Mouse (Mus musculus) cortical plate, adult 2 months (tissue): ENCODE measurements around the gene Qsox1. TPM values are rescaled to one million over a fixed set of nuclear protein-coding genes. Genes with fewer than 3 reads are reported as not detected.

Experiments
- H3K27ac ChIP-seq: fragments of 200-500 bp; 2 replicates; pipeline ENCODE4 v1.5.1; 2012; ENCODE audit warnings: low read length, control low read depth, inconsistent platforms; ENCODE audit not compliant: insufficient read depth
- H3K4me1 ChIP-seq: fragments of 200-500 bp; 2 replicates; pipeline ENCODE4 v1.6.1; 2011; ENCODE audit warnings: low read length; ENCODE audit not compliant: control insufficient read depth, insufficient read depth
- H3K4me3 ChIP-seq: fragments of 200-500 bp; 2 replicates; pipeline ENCODE4 v1.5.1; 2011; ENCODE audit warnings: mild to moderate bottlenecking, low read length, control low read depth; ENCODE audit not compliant: insufficient read depth
- CTCF ChIP-seq: fragments of 200-500 bp; IDR thresholded peaks from 2 replicates; pipeline ENCODE4 v1.5.1; 2011; ENCODE audit warnings: mild to moderate bottlenecking, control low read depth, low read length; ENCODE audit not compliant: insufficient read depth; ENCODE audit errors: extremely low read depth
- POLR2A ChIP-seq: fragments of 200-500 bp; IDR thresholded peaks from 2 replicates; pipeline ENCODE4 v1.6.1; 2011; ENCODE audit warnings: mild to moderate bottlenecking, low read length, control low read depth; ENCODE audit not compliant: insufficient read depth; ENCODE audit errors: extremely low read depth
- polyA plus RNA-seq: library from polyadenylated mRNA; depleted of rRNA; stranded (reverse); fragments of >200 nt; gene quantifications from 2 replicates; pipeline ENCODE4 v1.2.3, GENCODE M21; 2012

Qsox1 gene
- polyA plus RNA-seq, 1 experiment, result 33.5 TPM

DNA sequence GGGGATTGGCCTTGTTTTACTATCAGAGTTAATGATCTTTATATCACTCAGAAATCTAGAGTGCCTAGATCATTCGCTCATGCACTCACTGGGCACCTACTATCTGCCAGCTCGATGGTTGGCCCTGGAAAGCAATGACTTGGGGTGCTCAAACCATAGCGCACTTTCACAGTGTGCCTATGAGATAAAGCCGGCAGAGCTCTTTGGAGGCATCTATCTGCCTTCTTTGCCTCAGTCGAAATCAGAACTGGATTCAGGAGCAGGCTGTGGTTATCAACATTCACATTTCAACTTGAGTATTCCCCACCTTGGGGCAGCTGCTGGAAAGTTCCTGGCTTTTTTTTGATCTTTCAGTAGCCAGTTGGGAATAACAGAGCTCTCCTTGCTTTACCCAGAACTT, 64.8 kb downstream of the Qsox1 start:
- H3K4me3 ChIP-seq, result no peak overlapping the region
- H3K27ac ChIP-seq, result no peak overlapping the region
- no peak for TF ChIP-seq CTCF
- no peak for TF ChIP-seq POLR2A
- no peaks in the 10 kb centered on the region for H3K4me1 ChIP-seq

DNA sequence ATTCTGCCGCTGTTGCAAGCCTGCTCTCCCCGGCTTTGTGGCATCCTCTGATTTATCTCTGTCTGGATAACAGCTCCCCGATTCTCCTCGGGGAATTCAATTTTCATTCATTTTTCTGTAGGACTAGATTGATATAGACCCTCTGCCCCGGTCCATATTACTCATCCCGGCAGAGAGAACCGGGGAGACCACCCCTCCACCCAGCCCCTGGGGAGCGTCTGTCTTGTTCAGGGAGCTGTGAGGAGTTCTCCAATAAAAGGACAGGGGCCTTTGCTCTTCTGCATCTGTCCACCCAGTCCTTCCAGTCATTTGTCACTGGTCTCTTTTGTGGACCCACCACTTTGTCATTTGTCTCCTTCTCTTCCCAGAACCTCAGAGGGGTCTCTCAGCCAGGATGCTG, 65.7 kb downstream of the Qsox1 start:
- Histone ChIP-seq H3K4me3 (no peak overlapping the region), H3K4me1 (no peaks in the 10 kb centered on the region), H3K27ac (no peak overlapping the region)
- TF ChIP-seq CTCF (no peak), POLR2A (no peak)

DNA sequence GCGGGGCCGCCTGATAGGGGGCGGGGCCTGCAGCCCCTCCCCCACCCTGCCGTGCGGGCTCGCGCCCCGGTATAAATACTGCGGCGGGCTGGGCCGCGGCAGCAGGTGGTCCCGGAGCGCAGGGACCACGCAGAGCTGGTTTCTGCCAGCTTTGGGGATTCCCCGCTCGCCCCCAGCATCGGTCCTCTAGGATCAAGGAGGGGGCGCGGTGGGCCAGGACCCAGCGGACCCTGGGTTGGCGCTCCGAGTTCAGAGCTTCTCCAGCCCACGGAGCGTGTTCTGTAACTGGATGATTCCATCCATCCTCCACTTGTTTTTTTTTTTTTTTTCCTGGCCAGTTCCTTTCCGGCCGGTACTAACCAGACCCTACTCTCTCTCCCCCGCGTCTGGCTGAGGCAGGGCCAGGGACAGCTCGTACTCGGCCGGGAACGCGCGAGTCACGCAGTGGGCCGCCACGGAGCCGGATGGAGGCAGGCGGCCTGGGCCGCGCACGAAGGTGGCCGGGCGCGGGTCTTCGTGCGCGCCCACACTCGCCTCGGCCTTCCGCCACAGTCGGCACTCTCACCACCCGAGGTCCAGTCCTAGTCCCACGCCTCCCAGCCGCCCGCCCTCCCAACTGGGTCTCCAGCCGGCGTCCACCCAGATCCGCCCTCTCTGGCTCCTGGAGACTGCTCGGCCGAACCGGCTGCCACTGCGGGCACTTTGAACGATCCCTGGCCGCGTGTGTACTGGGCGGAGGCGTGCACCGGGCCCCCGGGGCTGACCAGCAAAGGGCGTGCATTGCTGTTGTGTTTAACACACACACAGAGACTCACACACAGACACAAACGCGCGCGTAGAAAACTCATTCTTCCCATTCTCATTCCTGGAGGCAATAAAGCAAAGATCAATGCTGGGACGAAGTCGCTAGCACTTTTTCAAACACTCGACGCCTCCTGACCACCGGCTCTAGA, 70.0 kb downstream of the Qsox1 start:
- no peak overlapping the region for H3K4me3 ChIP-seq
- H3K4me1 ChIP-seq, result no peaks in the 10 kb centered on the region
- H3K27ac ChIP-seq, result no peak overlapping the region
- TF ChIP-seq CTCF, result no peak

DNA sequence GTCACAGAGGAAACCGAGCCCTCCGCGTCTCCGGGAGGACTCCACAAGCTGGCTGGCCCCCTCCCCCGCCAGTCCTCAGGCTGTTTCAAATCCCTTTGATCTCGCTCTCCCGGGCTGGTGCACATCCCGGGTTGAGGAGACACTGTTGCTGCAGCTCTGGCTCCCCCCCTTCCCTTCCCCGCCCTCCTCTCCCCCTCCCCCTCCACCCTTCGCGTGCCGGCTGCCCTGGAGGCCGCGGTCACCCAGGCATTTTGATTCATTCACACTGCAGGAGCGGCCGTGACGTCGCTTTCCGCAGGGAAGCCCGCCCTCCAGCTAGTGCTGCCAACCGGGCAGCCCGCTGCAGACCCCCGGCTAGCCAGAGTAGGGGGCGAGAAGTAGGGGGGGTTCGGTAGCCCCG, 70.7 kb downstream of the Qsox1 start:
- TF ChIP-seq CTCF (no peak), POLR2A (no peak)
- Histone ChIP-seq H3K4me1 (no peaks in the 10 kb centered on the region), H3K4me3 (no peak overlapping the region), H3K27ac (no peak overlapping the region)

DNA sequence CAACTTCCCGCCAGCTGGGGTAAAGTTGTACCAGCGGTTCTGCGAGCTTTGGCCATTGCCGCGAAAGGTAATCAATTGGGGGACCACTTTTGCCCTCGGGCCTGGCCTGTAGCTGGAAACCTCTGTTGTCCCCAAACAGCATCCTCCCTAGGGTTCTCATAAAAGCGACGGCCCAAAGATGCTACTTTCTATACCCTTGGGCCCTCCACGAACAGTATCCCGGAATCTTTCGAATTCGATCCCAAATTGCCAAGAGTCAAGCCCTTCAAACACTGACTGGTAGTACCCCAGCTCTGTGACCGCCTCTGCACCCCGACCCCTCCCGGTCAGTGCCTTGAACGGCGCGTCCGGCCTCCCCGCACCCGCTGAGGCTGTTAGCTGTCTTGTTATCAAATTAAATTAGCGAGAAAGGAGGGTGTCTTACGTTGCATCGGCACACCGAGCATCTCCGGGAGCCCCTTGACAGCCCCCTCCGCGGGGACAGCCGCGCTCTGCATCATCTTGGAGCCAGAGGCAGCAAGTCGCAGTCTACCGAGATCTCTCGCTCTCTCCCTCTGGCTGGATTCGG, 71.2 kb downstream of the Qsox1 start:
- TF ChIP-seq POLR2A (no peak), CTCF (no peak)
- no peak overlapping the region for H3K27ac ChIP-seq
- no peak overlapping the region for H3K4me3 ChIP-seq
- H3K4me1 ChIP-seq, result no peaks in the 10 kb centered on the region

DNA sequence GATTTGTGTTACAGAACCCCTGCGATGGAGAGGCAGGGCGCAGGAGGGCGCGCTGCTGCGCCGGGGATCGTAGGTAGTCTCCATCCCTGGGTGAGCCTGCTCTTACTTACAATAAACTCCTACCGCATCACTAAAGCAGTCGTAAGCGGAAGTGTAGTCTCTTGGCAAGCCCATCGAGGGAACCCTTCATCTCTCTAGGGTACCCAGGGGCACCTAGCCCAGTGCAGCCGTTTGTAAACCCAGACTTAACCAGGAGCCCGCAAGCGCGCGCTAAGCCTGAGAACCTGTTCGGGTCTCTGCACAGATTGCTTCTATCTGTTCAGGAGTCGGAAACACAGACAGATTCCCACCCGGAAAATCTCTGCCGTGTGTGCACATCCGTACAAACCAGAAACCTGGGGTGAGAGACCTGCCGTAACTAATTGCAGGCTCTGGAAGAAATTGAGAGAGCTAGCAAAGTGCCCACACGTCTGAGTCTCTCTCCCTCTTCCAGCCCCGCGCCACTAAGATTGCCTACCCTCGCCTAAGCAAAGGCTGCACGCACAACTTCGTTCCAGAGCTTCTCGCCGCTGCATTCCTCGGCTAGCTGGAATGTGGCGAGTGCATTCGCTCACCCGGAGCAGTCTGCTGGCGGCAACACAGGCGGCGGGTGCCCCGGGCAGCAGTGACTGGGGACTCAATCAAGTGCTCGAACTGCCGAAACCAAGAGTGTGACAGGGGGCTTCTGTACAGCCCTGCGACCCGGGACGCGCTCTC, 71.9 kb downstream of the Qsox1 start:
- TF ChIP-seq POLR2A, result no peak
- TF ChIP-seq CTCF, result no peak
- Histone ChIP-seq H3K4me3 (no peak overlapping the region), H3K27ac (no peak overlapping the region), H3K4me1 (no peaks in the 10 kb centered on the region)

DNA sequence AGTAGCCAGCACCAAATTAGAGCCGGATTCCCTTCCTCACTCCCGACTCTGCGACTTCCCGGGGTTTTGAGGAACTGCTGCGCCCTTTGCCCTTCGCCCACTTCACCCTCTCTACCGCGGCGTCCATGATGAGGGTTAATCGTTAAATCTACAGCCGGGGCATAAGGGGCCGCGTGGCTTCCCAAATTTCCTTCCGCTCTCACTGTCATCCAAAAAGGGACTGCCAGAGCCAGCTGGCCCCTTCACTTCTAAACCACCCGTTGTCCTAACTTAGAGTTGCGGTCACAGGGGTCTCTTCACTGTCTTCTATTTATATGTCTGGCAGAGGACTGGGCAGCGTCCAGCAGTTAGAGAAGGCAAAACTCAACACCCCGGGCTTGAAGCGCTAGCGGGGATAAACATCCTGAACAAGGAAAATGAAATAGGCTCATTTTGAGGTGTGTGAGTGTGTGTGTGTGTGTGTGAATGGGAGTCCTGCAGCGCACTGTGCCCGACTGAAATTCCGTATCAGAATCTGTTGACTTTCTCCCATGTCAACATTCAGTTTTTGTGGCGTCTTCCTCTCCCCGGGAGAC, 74.8 kb downstream of the Qsox1 start:
- no peak overlapping the region for H3K27ac ChIP-seq
- no peak for TF ChIP-seq CTCF
- TF ChIP-seq POLR2A, result no peak
- H3K4me3 ChIP-seq, result no peak overlapping the region
- no peaks in the 10 kb centered on the region for H3K4me1 ChIP-seq

DNA sequence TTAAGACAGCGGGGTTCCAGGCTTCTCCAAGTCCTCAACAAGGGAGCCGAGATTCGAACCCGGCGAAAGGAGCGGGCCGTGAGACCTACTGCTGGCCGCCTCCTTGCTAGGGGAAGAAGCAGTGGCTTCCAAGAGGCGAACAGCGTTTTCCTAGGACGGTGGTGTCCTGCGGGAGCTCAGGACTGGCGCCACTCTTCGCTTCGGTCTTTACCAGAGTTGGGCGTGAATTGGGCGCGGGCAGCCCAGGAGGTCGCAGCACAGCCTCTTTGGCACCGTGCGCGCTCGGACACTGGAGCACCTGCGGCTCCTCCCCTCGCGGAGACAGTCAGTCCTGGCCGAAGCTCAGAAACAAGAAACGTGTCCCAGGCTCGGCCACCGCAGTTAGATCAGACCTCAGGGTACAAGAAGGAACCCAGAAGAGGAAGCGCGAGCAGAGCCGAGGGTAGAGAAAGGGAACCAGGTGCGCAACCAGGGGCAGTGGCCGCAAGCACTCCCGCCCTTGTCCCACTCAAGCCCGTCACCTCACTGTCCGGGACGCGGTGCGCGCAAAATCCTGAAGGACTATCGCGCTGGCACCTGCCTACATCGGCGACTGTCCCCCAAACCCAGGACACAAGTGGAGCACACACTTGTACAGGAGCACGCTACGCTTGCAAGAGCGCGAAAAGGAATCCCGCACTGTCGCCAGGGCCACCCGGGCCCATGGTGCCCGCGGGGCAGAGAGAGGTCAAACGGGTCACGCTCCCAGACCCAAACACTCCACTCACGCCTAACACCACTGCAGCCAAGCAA, 75.5 kb downstream of the Qsox1 start:
- Histone ChIP-seq H3K27ac (no peak overlapping the region), H3K4me3 (no peak overlapping the region), H3K4me1 (no peaks in the 10 kb centered on the region)
- no peak for TF ChIP-seq CTCF
- no peak for TF ChIP-seq POLR2A
